Mouse (Mus musculus): ENCODE data around the gene Tspan5. TPM values are rescaled to one million over a fixed set of nuclear protein-coding genes. Genes with fewer than 3 reads are reported as not detected.

The Tspan5 gene
- polyA plus RNA-seq, 1 experiment from 2014 or later, result 15.0 TPM

DNA sequence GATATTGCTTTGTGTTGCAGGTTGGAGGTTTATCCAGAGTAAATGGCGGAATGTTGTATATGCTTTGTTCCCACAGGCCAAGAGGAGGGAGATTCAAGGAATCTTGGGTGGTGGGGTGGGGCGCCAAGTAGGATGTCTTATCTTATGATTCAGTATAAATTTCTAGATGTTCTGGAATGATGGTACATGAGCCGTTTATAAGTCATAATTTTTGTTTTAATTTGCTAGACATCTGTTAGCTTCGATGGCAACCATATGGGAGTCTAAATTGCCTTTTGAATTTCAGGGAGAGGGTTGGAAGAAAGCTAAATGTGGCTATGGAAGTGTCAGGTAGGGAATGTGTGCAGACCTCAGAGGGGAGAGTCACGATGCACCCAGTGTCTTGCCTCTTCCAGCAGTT is 5.0 kb downstream of the Tspan5 start:
- DNase-seq (ENCODE audit: low spot score), result no peak
- no peaks in the 10 kb centered on the region for H3K9me3 ChIP-seq
- no peak overlapping the region for H3K4me3 ChIP-seq
- H3K4me1 ChIP-seq, result peaks cover 27% of the 10 kb centered on the region
- WGBS, result 82% methylated on average over 5 of the region's 5 CpGs
- no peaks in the 10 kb centered on the region for H3K36me3 ChIP-seq
- no peaks in the 10 kb centered on the region for H3K27me3 ChIP-seq (ENCODE audit: insufficient read depth, poor library complexity, severe bottlenecking)
- no peak overlapping the region for H3K27ac ChIP-seq

DNA sequence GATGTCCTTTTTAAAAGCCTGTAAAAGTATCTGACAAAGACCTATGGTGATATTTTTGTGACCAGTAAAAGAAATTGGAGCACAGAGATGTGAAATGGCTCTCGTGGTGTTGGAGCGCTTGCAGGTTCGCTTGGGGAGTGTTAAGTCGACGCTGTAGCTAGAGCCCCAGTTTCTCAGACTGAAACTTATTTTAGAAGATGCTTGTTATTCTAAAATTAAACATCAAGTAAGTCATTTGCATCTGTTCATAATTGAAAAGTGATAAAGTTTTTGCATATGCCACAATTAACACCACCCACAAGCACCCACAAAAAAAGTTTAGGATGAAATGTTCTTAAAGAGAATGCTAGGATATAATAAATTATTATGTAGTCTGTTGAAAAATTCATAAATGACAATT is 6.0 kb downstream of the Tspan5 start:
- H3K36me3 ChIP-seq, result no peaks in the 10 kb centered on the region
- H3K27me3 ChIP-seq (ENCODE audit: insufficient read depth, poor library complexity, severe bottlenecking), result no peaks in the 10 kb centered on the region
- 91% methylated on average over 5 of the region's 5 CpGs for WGBS
- no peak overlapping the region for H3K4me3 ChIP-seq
- no peak overlapping the region for H3K27ac ChIP-seq
- no peaks in the 10 kb centered on the region for H3K9me3 ChIP-seq
- peaks cover 35% of the 10 kb centered on the region for H3K4me1 ChIP-seq
- no peak for DNase-seq (ENCODE audit: low spot score)

GRCm38 (mm10) chr3:138749645-138750044 is 7.7 kb downstream of the Tspan5 start:
- 67% methylated on average over 9 of the region's 9 CpGs for WGBS
- Histone ChIP-seq H3K36me3 (no peaks in the 10 kb centered on the region), H3K4me1 (peaks cover 25% of the 10 kb centered on the region), H3K4me3 (no peak overlapping the region), H3K27me3 (ENCODE audit: insufficient read depth, poor library complexity, severe bottlenecking) (no peaks in the 10 kb centered on the region), H3K27ac (no peak overlapping the region), H3K9me3 (no peaks in the 10 kb centered on the region)
- DNase-seq (ENCODE audit: low spot score), result no peak

- H3K36me3 ChIP-seq, result no peaks in the 10 kb centered on the region
- peaks cover 15% of the 10 kb centered on the region for H3K4me1 ChIP-seq
- H3K4me3 ChIP-seq, result no peak overlapping the region
- DNase-seq (ENCODE audit: low spot score), result no peak
- no peak overlapping the region for H3K27ac ChIP-seq
- H3K9me3 ChIP-seq, result no peaks in the 10 kb centered on the region
- 82% methylated on average over 5 of the region's 5 CpGs for WGBS
- H3K27me3 ChIP-seq (ENCODE audit: insufficient read depth, poor library complexity, severe bottlenecking), result no peaks in the 10 kb centered on the region
Observed at GRCm38 (mm10) chr3:138751328-138751727, 9.3 kb downstream of the Tspan5 start.

- DNase-seq (ENCODE audit: low spot score), result no peak
- Histone ChIP-seq H3K27me3 (ENCODE audit: insufficient read depth, poor library complexity, severe bottlenecking) (no peaks in the 10 kb centered on the region), H3K9me3 (no peaks in the 10 kb centered on the region), H3K27ac (no peak overlapping the region), H3K4me3 (no peak overlapping the region), H3K4me1 (peaks cover 14% of the 10 kb centered on the region), H3K36me3 (no peaks in the 10 kb centered on the region)
- 67% methylated on average over 5 of the region's 5 CpGs for WGBS
Observed at GRCm38 (mm10) chr3:138752056-138752455, 10.1 kb downstream of the Tspan5 start.

GRCm38 (mm10) chr3:138752769-138753168 is 10.8 kb downstream of the Tspan5 start:
- no peaks in the 10 kb centered on the region for H3K36me3 ChIP-seq
- WGBS, result 60% methylated on average over 3 of the region's 3 CpGs
- H3K4me3 ChIP-seq, result no peak overlapping the region
- H3K4me1 ChIP-seq, result peaks cover 14% of the 10 kb centered on the region
- H3K27me3 ChIP-seq (ENCODE audit: insufficient read depth, poor library complexity, severe bottlenecking), result no peaks in the 10 kb centered on the region
- H3K9me3 ChIP-seq, result no peaks in the 10 kb centered on the region
- DNase-seq (ENCODE audit: low spot score), result no peak
- H3K27ac ChIP-seq, result no peak overlapping the region

DNA sequence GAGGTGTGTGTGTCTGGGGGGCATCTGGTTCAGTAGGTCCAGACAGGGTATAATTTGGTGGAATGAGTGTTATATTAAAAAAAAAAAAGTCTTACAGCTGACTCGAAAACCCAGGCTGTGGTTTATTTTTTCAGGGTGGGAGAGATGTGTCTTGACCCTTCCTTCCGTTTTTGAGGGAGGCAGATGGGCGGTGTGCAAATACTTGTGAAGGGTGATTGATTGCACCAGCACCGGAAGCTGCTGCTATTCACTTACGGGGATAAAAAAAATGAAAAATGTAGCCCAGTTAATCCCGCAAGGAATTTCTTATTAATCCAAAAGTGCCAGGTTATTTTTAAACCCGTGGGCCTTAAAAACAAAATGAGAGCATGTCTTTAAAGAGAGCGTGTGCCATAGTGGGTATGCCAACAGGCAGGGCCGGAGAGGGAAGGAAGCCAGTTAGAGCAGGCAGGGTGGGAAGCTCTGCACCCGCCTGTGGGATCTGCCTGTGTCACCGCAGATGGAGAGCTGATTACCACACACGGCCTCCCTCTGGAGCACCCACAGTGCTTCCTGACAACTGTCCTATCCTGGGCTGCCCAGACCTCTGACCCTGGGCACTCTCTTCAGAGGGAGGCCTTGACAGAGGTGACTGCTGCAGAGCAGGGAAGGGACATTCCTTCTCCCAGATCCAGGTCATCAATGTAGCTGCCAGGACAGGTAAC is 11.3 kb downstream of the Tspan5 start:
- Histone ChIP-seq H3K27me3 (ENCODE audit: insufficient read depth, poor library complexity, severe bottlenecking) (no peaks in the 10 kb centered on the region), H3K9me3 (no peaks in the 10 kb centered on the region), H3K27ac (peak overlapping the region; percentile 16; the same call in 1 of the 2 replicates), H3K36me3 (no peaks in the 10 kb centered on the region), H3K4me1 (peaks cover 14% of the 10 kb centered on the region), H3K4me3 (0 out of 2 replicates have a peak overlapping the region, but pooled peaks have one; percentile 12)
- no peak for DNase-seq (ENCODE audit: low spot score)
- WGBS, result 35% methylated on average over 12 of the region's 12 CpGs

DNA sequence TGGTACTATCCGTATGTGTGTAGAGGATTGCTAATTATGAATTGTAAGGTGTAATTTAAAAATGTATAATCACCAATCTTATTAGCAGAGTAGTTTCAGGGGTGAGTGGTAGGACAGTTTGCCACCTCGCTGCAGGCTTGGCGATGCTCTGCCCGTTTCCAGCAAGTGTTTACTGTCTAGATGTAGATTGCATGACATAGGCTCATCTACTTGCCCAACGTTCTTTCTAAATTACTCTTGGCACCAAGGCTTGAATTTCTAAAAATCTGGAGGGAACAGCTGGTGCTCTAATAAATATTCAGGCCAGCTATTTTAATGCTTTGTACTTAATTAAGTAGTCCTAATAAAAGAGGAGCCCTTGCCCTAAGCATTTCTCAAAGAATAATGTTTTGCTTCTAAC is 12.3 kb downstream of the Tspan5 start:
- no peak for DNase-seq (ENCODE audit: low spot score)
- Histone ChIP-seq H3K27me3 (ENCODE audit: insufficient read depth, poor library complexity, severe bottlenecking) (no peaks in the 10 kb centered on the region), H3K27ac (no peak overlapping the region), H3K9me3 (no peaks in the 10 kb centered on the region), H3K4me3 (no peak overlapping the region), H3K4me1 (peaks cover 14% of the 10 kb centered on the region), H3K36me3 (no peaks in the 10 kb centered on the region)
- 90% methylated on average over 5 of the region's 5 CpGs for WGBS

GRCm38 (mm10) chr3:138757283-138757682 is 15.3 kb downstream of the Tspan5 start:
- H3K9me3 ChIP-seq, result no peaks in the 10 kb centered on the region
- no peak overlapping the region for H3K27ac ChIP-seq
- H3K4me3 ChIP-seq, result no peak overlapping the region
- no peaks in the 10 kb centered on the region for H3K27me3 ChIP-seq (ENCODE audit: insufficient read depth, poor library complexity, severe bottlenecking)
- peaks cover 10% of the 10 kb centered on the region for H3K4me1 ChIP-seq
- DNase-seq (ENCODE audit: low spot score), result no peak
- H3K36me3 ChIP-seq, result no peaks in the 10 kb centered on the region
- WGBS, result 88% methylated on average over 2 of the region's 2 CpGs

DNA sequence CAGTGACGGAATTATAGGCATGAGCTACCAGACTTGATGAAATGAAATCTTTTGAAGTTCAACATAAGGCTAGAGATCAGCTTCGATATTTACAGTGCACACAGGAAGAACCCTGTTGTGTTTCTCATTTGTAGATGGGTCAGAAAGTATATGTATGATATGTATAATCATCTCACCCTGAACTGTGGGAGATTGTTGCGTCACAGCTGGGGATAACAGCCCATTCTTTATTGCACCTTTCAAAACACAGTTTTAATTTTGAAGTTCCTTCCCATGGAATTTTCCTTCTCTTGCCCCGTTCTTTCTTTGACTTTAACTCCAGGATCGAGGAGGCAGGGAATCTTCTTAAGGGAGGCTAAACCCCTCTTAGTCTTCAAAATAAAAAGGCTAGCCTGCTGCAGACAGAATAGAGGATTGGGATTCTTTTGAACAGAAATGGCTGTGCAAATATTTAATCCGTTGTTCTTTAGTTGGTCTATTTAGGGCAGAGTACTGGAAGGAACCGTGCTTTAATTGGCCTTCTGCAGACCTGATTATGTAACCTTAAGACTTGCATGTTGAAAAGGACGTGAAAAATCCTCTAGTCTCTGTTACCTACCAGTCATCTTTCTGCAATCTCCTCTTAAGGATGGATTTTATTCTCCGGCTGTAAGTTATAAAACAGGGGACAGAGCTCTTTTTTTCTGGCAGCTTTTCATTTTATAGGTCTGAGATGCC is 18.1 kb downstream of the Tspan5 start:
- no peaks in the 10 kb centered on the region for H3K36me3 ChIP-seq
- H3K4me1 ChIP-seq, result no peaks in the 10 kb centered on the region
- no peak overlapping the region for H3K27ac ChIP-seq
- no peaks in the 10 kb centered on the region for H3K9me3 ChIP-seq
- no peak overlapping the region for H3K4me3 ChIP-seq
- 75% methylated on average over 9 of the region's 9 CpGs for WGBS
- DNase-seq (ENCODE audit: low spot score), result no peak
- H3K27me3 ChIP-seq (ENCODE audit: insufficient read depth, poor library complexity, severe bottlenecking), result no peaks in the 10 kb centered on the region

DNA sequence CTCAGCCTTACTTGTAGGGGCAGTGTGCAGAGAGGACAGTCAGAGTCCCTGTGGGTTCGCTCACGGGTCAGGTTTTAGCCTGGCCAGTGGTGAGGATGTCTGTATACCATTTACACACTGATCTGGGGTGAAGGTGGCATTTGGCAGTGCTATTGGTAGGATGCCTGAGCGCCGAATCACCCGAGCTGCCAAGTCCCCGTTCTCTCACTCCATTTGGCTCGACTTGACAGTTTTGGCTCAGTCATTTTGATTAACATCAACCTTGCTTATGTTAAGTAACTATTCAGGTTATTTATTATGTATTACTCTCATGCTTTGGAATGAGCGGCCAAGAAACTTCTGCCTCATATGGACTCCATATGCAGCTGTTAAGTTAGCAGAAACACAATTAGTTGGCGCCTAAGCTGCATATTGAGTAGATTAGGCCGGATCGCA is 18.7 kb downstream of the Tspan5 start:
- H3K9me3 ChIP-seq, result no peaks in the 10 kb centered on the region
- DNase-seq (ENCODE audit: low spot score), result no peak
- 84% methylated on average over 11 of the region's 11 CpGs for WGBS
- peaks cover 2% of the 10 kb centered on the region for H3K4me1 ChIP-seq
- H3K36me3 ChIP-seq, result no peaks in the 10 kb centered on the region
- no peak overlapping the region for H3K4me3 ChIP-seq
- no peak overlapping the region for H3K27ac ChIP-seq
- no peaks in the 10 kb centered on the region for H3K27me3 ChIP-seq (ENCODE audit: insufficient read depth, poor library complexity, severe bottlenecking)

DNA sequence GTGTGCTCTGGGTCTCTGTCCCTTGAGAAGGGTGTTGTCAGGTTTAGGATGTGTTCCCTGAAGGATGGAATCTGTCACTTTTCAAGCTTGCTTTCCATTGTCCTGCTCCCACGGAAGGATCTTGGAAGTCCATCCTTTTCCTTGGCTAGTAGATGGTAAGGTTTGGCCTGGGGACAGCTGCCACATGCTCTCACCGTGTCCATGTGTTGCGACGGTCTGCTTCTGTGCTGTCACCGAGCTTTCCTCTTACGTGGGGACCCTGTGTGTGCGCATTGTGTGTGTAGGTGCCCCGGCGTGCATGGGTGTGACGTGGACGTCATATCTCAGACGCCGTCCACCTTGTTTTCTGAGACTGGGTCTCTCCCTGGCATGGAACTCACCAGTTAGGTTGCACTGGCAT is 19.5 kb downstream of the Tspan5 start:
- DNase-seq (ENCODE audit: low spot score), result no peak
- WGBS, result 92% methylated on average over 13 of the region's 13 CpGs

DNA sequence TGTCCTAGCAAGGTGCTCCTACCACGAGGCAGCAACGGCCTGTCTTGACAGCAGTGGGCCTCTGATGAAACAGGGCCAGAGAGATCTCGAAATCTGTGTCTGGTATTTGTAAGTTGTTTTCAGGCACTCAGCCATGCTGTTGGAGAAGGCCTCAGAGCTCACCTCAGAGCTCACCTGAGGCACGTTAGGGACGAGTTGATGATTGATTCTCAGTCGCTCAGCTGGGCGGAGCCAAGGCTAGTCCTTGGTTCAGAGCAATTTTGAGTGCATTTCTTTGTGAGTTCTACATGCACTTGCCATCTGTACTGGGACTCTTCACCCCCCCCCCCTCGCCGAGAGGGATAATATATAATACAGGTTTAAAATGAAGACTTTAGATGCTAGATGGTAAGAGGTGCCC is 21.9 kb downstream of the Tspan5 start:
- no peaks in the 10 kb centered on the region for H3K9me3 ChIP-seq
- WGBS, result 84% methylated on average over 9 of the region's 9 CpGs
- no peaks in the 10 kb centered on the region for H3K27me3 ChIP-seq (ENCODE audit: insufficient read depth, poor library complexity, severe bottlenecking)
- no peak overlapping the region for H3K27ac ChIP-seq
- H3K4me1 ChIP-seq, result peaks cover 17% of the 10 kb centered on the region
- no peak for DNase-seq (ENCODE audit: low spot score)
- no peaks in the 10 kb centered on the region for H3K36me3 ChIP-seq
- H3K4me3 ChIP-seq, result no peak overlapping the region

More for the DNA sequence above, 19.5 kb downstream of the Tspan5 start:
- Histone ChIP-seq H3K4me1 (peaks cover 8% of the 10 kb centered on the region), H3K4me3 (no peak overlapping the region), H3K27ac (no peak overlapping the region), H3K27me3 (ENCODE audit: insufficient read depth, poor library complexity, severe bottlenecking) (no peaks in the 10 kb centered on the region), H3K9me3 (no peaks in the 10 kb centered on the region), H3K36me3 (no peaks in the 10 kb centered on the region)

Data from heart, embryonic 10.5 days (tissue).